Mouse (Mus musculus) left cerebral cortex, postnatal 14 days (tissue): ENCODE results near the gene Edc4. TPM values are rescaled to one million over a fixed set of nuclear protein-coding genes. Genes with fewer than 3 reads are reported as not detected.

Experiments used
- DNase-seq, 2 experiments: peaks; one replicate each; pipeline ENCODE4 v3.0.0; 2021 to 2022; ENCODE audit warnings: low spot score in 2 of 2, mixed read lengths in 1 of 2
- intact Hi-C: fragments of 180-260 bp; cut with DNase I; formaldehyde crosslinking; loops from one replicate; pipeline ENCODE4 v1.15.1; 2025
- total RNA-seq, 2 experiments: library from RNA; stranded (reverse); gene quantifications; 2 replicates each; pipeline ENCODE4 v1.2.3; 2021

Edc4 gene
- total RNA-seq, 2 experiments from 2014 or later: 59.8 to 62.1 TPM

DNA sequence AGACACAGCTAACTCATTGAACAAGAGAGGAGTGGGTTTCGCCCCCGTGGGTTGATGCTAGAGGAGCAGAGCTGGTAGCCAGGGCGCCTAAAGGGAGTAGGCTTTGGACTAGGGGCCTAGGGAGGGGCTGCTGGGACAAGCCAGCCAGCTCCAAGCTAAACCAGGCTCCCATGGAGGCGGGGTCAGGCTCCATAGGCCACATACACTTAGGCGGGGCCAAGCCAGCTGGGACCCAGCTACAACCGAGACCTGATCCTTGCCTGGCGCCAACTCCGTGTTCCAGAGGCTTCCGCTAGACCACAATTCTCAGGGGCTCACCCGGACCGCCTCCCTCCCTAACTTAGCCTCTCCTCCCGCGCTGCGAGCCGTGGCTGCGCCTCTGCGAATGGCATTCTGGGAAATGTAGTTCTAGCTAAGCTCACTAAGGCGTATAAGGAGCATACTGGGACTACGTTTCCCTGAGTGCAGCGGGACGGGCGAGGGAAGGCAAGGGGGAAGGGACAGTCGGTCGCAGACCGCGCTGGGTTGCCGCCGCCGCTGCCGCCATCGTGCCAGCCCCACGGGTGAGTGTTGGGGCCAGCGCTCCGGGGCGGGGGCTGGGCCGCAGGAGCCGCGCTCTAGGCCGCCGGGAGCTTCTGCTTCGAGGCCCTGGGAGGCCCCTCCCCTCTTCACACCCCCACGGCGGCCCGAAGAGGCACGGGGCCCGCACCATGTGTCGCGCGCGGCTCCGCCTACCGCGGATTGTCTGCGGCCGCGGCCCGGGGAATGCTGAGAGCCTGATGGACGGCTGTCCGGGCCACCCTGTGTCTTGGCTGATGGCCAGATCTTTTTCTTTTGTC lies 20.3 kb upstream of the Edc4 start, which contains the start of gene Nutf2:
Gene Nutf2 (plus strand): TSS at position 438 of the 839 bp plus-strand sequence.
- intact Hi-C loops: no loop called here
- DNase-seq: peak; percentile 94 to 97

DNA sequence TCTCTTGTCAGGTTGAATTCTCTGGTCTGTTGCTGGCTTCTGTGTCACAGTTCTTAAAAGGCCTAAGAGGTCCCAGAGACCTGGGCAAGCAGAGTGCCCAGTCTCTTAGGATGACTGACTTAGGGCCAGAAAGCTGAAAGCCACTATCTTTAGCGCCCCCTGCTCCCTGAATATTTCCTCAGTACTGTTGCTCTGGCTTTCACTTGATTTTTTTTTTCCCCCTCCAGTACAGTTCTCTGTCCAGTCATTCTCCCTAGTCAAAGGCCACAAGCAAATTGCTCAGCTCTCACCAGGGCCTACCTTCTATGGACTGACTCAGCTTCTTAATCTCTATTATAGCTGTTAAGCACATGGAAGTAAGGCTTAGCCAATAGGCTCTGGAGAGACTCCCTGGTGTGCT lies 18.7 kb upstream of the Edc4 start:
- intact Hi-C loops: no loop called here
- peak in 1 of 2 experiments; percentile 21 for DNase-seq

DNA sequence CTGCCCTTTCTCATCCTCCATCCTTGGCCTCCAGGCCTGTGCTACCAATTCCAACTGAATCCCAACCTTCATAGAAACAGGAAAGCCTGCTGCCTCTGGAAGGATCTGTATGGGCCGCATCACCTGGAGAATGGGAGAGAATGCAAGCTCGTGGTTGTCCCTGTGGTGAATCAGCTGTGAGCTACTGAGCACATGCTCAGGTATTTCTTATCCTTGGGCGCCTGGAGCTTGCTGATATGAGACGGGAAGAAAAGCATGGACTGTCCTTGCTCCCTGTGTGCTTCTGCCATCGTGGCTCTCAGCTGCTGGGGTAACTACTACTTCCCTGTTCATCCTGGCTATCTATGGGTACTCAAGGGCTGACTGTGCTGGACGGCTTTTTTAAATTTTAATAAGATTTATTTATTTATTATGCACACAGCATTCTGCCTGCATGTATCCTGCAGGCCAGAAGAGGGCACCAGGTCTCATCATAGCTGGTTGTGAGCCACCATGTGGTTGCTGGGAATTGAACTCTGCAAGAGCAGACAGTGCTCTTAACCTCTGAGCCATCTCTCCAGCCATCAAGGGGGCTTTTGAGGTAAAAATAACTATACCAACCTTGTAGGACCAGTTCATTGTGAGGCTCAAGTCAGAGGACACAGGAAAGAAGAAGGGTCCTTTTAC lies 14.2 kb upstream of the Edc4 start:
- intact Hi-C loops: no loop called here
- no peak for DNase-seq

DNA sequence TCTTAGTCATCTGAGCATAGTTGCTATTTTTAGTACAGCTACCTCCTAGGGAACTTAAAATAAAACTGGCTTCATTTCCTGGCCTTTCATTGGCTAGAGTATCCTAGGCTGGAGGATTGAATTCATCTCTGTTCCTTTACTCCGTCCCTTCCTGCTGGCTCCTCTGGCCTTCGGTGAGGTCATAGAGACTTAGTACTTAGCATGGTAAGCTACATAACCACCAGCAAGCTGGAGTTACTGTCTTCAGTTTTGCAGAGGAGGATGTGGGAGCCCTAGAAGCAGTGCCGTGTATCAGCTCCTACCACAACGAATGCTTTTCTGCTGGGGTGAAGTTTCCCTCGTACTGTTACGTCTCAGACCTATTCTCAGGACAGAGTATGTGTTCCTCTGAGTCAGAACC lies 6.4 kb upstream of the Edc4 start:
- DNase-seq: peak in 1 of 2 experiments; percentile 64
- intact Hi-C loops: no loop called here

DNA sequence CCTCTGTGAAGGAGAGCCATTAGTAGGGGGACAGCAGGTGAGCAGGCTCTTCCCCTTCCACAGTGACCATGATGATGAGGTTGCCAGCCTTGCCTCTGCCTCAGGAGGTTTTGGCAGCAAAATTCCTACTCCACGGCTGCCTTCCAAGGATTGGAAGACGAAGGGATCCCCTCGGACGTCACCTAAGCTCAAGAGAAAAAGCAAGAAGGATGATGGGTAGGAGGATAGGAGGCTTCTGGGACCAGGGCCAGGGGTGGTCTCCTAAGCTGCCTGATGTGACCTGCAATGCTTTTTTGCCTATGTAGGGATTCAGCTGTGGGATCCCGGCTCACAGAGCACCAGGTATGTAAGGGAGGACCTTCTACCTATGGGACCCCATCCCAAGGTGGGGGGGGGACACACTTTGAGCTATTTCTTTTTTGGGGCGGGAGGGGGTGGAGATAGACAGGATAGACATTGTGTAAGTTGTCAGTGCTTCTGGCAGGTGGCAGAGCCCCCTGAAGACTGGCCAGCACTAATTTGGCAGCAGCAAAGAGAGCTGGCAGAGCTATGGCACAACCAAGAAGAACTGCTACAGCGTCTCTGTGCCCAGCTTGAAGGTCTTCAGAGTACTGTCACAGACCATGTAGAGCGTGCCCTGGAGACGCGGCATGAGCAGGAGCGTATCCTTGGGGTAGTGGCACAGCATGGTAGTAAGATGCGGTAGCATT lies 9.2 kb downstream of the Edc4 start:
- DNase-seq: no peak
- intact Hi-C loops: loop anchor here (5.0 kb wide), 1 partner anchor 42 kb away; the partner anchor contains the start of gene Ctrl

DNA sequence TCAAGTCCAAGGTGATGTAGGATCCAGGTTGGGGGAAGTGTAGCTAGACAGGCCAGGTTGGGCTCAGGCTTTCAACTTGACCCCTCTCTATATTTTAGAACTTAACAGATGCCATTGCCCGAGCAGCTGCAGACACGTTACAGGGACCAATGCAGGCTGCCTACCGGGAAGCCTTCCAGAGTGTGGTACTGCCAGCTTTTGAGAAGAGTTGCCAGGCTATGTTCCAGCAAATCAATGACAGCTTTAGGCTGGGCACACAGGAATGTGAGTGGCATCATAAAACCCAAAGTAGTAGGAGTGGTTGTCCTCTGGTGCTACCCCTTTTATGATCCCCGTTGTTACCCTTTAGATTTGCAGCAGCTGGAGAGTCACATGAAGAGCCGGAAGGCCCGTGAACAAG lies 10.2 kb downstream of the Edc4 start:
- peak; percentile 53 to 74 for DNase-seq
- intact Hi-C loops: loop anchor here (5.0 kb wide), 1 partner anchor 41 kb away; the partner anchor contains the start of gene Ctrl

DNA sequence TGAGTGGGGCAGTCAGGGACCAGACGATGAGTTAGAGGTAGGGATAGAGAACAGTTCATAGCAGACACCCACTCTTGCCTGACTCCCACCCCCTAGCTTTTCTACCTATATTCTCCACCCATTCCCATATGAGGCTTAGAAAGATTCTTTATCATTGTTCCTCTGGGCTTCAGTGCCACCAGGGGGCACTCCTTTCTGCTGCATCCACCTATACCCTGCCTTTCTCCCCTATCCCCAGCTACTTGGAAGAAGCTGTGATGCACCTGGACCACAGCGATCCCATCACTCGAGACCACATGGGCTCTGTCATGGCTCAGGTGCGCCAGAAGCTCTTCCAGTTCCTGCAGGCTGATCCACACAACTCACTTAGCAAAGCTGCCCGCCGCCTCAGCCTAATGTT lies 11.8 kb downstream of the Edc4 start:
- intact Hi-C loops: loop anchor here (5.0 kb wide), 1 partner anchor 40 kb away; the partner anchor contains the start of gene Ctrl
- peak; percentile 55 to 60 for DNase-seq

DNA sequence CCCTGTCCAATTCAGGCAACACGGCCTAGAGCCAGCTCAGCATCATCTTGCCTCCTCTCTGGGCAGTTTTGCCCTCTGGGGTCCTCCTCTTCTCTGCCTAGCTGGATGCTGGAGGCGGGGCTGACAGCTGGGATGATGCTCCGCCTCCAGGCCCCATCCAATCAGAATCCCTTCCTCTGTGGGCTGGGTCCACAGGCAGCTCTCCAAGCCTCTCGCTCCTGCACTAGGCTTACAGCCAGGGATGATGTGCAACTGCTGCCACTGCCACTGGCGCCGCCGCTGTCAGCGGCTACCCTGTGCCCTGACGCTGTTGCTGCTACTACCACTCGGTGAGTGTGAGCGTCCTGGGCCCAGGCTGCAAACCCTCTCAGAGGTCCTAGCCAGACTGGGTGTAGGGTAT lies 12.7 kb downstream of the Edc4 start, which contains the start of gene Nrn1l:
Gene Nrn1l (plus strand): TSS at position 229 of the 400 bp plus-strand sequence.
- peak; percentile 81 to 90 for DNase-seq
- intact Hi-C loops: loop anchor here (5.0 kb wide), 1 partner anchor 39 kb away; the partner anchor contains the start of gene Ctrl

DNA sequence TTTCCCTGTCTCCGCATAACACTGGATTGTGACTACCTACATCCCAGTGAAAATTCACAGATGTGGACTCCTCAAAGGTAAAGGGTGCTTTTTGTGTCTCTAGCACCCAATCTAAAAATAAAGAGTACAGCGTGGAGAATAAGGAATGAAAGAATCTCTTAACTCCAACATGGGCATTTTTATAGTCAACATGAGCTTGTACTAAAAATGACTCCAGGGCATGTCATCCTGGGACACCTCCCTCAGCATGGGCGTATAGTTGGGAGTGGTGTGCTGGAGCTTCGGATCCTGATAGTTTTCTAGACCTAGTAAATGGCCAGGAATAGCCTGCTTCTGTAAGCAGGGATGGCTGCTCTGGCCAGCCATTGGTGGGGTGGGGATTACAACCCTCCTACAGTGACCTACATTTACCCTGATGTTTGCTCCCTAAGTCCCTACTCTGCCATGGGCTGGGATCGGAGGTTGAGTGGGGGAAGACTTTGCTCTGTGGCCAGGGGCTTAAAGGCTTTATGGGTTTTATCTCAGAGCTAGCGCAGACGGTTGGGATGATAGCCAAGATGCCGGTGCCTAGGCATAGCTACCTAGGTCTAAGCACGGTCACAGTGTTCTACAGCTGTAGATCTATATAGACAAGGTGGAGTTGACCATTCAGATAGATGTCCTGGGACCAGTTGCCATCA lies 17.3 kb downstream of the Edc4 start:
- intact Hi-C loops: no loop called here
- DNase-seq: no peak

DNA sequence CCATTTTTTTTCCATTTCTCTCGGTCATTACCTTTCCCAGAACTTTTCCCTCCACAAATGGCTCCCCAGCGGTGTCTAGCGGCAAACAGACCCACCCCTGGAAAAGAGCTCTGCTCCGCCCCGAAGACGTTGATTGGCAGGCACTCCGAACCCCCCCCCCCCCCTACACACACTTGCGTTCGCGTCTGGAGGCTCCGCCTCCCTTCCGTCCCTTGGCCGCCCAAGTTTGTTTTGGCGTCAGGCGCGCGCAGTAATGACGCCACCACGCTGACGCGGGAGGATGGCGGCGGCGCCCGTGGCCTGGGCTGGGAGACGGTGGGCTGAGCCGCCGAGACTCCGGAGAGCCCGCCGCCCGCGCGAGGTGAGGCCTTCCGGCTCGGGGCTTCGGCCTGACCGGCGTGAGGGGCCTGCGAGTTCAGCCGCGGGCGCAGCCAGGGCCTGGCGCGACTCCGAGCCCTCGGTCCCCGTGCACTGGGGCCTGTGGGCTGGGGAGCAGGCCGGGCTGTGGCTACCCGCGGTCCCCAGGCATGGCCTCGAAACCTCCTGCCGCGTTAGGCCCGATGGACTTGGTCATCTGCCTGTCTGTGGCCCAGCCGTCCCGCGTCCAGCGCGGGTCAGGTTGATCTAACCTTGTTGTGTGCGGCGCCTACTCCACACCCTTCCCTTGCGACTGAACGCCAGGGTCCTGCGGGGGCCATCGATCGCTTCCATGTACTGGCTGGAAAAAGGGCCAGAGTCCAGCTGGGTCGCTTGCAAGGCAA lies 19.7 kb downstream of the Edc4 start, which contains the start of gene Pskh1:
Gene Pskh1 (plus strand): TSS at position 262 of the 761 bp plus-strand sequence.
- intact Hi-C loops: no loop called here
- peak; percentile 87 to 93 for DNase-seq

DNA sequence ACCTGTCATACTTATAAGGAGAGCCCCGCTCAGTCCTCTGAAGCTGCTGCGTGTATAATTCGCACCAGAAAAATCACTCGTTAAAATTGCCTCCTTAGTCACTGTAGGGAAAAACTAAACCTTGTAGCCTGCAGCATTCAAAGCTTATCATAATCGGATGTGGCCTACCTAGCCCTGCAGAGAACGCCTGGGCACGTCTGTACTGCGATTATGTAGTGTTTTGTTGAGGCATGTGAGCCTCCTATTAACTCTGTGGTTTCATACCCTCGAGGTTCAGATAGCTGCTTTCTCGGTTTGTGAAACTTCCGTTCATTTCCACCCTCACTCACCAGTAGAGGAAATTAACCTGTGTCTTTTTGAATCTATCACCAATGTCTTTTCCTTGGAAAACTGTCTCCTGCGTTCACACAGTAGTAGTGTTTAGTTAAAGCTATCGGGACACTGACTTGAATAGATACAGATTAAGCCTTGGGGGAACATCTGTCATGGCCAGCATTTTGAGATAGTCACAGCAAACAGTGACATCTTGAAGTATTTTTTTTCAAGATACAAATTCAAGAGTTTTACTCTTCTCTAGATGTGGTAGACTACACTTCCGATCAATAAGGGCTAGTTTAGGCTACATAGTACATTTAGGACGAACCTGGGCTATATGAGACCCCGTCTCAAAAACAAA lies 20.4 kb downstream of the Edc4 start:
- intact Hi-C loops: no loop called here

DNA sequence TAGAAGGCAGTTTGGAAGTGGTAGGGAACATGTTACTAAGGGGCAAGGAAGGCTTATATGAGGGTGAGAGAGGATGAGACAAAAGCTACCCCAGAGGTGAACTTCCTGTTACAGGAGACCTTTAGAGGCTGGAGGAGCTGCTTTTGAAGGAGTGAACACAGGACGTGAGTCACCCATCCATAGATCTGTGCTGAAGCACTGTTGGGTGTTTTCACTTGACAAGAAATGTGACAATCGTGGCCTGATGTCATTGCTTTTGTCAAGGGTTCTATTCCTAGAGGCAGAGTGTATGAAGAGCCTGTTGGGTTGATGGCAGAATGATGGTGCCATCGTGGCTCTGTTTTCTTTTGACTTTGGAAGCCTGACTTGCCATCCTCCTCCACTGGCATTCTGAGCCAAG lies 38.7 kb downstream of the Edc4 start:
- no peak for DNase-seq
- intact Hi-C loops: no loop called here

More for the DNA sequence above, 20.4 kb downstream of the Edc4 start:
- no peak for DNase-seq

DNA sequence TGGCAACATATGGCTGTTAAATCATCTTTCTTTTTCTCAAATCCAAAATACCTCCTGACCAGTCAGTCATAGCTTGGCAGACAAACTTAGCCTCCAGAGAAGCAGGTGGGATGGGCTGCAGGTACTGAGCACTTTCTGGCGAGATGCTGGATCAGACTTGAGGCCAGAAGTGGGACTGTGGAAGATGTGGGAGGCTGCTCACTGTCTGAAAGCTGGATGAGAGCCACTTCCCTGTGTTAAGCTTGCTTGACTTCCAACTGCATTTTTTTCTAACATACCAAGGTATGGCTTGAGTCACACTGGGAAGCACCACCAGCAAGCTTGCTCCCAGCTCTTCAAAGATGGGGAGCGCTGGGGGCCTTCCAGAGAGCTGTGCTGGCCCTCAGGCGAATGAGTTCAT lies 44.4 kb downstream of the Edc4 start:
- no peak for DNase-seq
- intact Hi-C loops: no loop called here

DNA sequence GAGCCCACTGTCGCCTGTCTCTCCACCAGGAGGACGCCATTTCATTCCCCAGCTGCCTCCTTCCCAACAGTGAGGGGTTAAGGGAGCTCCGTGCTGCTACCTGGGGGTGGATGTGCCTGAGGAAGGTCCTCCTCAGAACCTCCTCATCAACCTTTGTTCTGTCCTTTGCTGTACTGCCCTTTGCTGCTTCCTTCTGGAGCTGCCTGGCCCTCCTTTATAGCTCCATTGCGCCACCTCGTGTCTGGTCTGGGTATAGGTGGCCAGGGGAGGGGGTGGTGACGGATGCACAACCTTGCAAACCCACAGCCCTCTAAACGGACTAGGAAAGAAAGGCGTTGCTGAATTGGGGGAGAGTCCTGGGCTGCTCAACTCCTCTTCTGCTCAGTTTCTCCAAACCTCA lies 49.9 kb downstream of the Edc4 start:
- intact Hi-C loops: loop anchor here (5.0 kb wide), 2 partner anchors 38 to 218 kb away; partner anchors contain the start of gene Nrn1l
- peak; percentile 75 to 81 for DNase-seq

DNA sequence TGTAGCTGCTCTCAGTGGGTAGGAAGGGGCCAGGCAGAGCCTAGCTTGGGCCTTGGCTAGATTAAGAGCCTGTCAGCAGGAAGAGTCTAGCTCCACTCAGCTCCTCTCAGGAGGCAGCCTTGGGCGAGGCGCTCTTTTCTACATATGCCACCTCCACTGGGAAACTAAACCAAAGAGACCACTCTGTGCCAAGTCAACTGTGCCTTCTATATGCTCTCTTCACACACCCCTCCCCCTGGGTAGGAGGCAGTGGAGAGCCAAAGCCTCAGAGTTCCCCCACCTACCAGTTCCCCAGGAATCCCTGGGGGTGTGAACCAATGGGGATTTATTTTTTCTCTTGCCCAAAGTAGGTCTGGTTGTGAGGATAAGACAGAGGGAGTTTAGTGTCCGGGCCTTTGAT lies 50.6 kb downstream of the Edc4 start:
- peak in 1 of 2 experiments; percentile 55 for DNase-seq
- intact Hi-C loops: loop anchor here (5.0 kb wide), 2 partner anchors 39 to 219 kb away; partner anchors contain the start of gene Nrn1l

DNA sequence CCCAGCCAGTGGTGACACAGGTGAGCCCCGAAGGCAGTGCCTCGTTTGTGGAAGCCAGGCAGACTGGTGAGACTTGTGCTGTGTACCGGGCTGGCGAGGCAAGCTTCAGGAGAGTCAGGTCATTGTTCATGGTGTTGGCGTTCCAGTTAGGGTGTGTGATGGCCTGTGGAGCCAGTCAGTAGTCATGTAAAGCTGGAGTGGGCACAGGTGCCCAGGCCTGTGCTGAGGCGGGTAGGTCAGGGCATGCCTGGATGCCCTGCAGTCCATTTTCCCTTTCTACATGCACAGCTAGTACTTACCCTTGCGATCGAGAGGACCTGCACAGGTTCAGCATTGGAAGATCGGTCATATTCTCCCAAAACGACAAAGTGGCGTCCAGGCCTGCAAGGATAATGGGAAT lies 51.8 kb downstream of the Edc4 start:
- intact Hi-C loops: loop anchor here (5.0 kb wide), 2 partner anchors 40 to 220 kb away; partner anchors contain the start of gene Nrn1l
- no peak for DNase-seq

DNA sequence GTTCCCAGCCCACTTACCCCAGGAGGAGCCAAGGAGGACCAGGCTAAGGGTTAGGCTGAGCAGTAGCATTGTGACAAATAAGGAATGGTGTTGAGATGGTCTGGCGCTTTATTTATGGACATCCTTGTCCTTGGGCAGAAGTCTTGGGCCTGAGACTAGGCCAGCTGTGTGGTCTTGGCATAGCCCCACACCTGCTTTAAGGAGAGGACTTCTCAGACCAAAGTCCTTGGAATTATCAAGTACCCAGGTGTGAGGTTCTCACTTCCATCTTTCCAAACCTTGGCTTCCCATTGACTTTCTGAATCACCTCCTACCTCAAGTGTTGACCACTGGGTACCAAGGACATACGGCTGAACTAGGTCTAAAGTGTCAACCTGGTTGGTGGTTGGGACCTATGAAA lies 53.1 kb downstream of the Edc4 start, which contains the start of gene Ctrl:
Gene Ctrl (minus strand): TSS at position 101 of the 400 bp plus-strand sequence.
- intact Hi-C loops: loop anchor here (5.0 kb wide), 2 partner anchors 41 to 221 kb away; partner anchors contain the start of gene Nrn1l

More for the DNA sequence above, 53.1 kb downstream of the Edc4 start, which contains the start of gene Ctrl:
- DNase-seq: no peak
